Mouse (Mus musculus): ENCODE data around the gene Sez6. TPM values are rescaled to one million over a fixed set of nuclear protein-coding genes. Genes with fewer than 3 reads are reported as not detected.
A peak's percentile ranks its signal among the peaks of the same experiment; 100 is the strongest.

Sez6 gene
- polyA plus RNA-seq, 1 experiment from 2014 or later: 165 TPM

GRCm38 (mm10) chr11:77956428-77956827, 25.8 kb downstream of the Sez6 start:
- 25% methylated on average over 3 of the region's 3 CpGs for WGBS

GRCm38 (mm10) chr11:77958268-77958667, 27.7 kb downstream of the Sez6 start:
- H3K9me3 ChIP-seq (replicated peaks): no peaks in the 10 kb centered on the region
- peaks cover 45% of the 10 kb centered on the region for H3K27me3 ChIP-seq
- H3K4me1 ChIP-seq: peaks cover 71% of the 10 kb centered on the region
- ATAC-seq: no peak; the same call in 1 of the 2 replicates
- H3K27ac ChIP-seq: peak overlapping the region; percentile 48
- WGBS: 64% methylated on average over 2 of the region's 2 CpGs
- peaks cover 26% of the 10 kb centered on the region for H3K36me3 ChIP-seq (ENCODE audit: poor library complexity, severe bottlenecking)
- H3K9ac ChIP-seq: no peak overlapping the region
- H3K4me2 ChIP-seq: no peak overlapping the region
- H3K4me3 ChIP-seq: no peak overlapping the region

More at GRCm38 (mm10) chr11:77956428-77956827, 25.8 kb downstream of the Sez6 start:
- H3K27me3 ChIP-seq: peaks cover 49% of the 10 kb centered on the region
- no peaks in the 10 kb centered on the region for H3K9me3 ChIP-seq (replicated peaks)
- ATAC-seq: peak; percentile 46
- H3K9ac ChIP-seq: 0 out of 2 replicates have a peak overlapping the region, but pooled peaks have one; percentile 5
- 0 out of 2 replicates have a peak overlapping the region, but pooled peaks have one; percentile 1 for H3K4me2 ChIP-seq
- peaks cover 73% of the 10 kb centered on the region for H3K4me1 ChIP-seq
- peak overlapping the region; percentile 64 for H3K27ac ChIP-seq
- H3K36me3 ChIP-seq (ENCODE audit: poor library complexity, severe bottlenecking): peaks cover 29% of the 10 kb centered on the region
- no peak overlapping the region for H3K4me3 ChIP-seq

GRCm38 (mm10) chr11:77958932-77959331, 28.3 kb downstream of the Sez6 start:
- H3K4me1 ChIP-seq: peaks cover 71% of the 10 kb centered on the region
- H3K9me3 ChIP-seq (replicated peaks): no peaks in the 10 kb centered on the region
- H3K4me3 ChIP-seq: no peak overlapping the region
- H3K4me2 ChIP-seq: no peak overlapping the region
- peak overlapping the region; percentile 27; the same call in 1 of the 2 replicates for H3K9ac ChIP-seq
- H3K27me3 ChIP-seq: peaks cover 41% of the 10 kb centered on the region
- H3K27ac ChIP-seq: peak overlapping the region; percentile 31; the same call in 1 of the 2 replicates
- no peak for ATAC-seq
- peaks cover 19% of the 10 kb centered on the region for H3K36me3 ChIP-seq (ENCODE audit: poor library complexity, severe bottlenecking)
- WGBS: 77% methylated on average over 9 of the region's 9 CpGs

- Histone ChIP-seq H3K4me2 (no peak overlapping the region), H3K9me3 (replicated peaks) (no peaks in the 10 kb centered on the region), H3K27me3 (peaks cover 35% of the 10 kb centered on the region), H3K36me3 (ENCODE audit: poor library complexity, severe bottlenecking) (peaks cover 7% of the 10 kb centered on the region; the same call in 1 of the 2 replicates), H3K9ac (peak overlapping the region; percentile 41), H3K4me1 (peaks cover 76% of the 10 kb centered on the region), H3K4me3 (no peak overlapping the region), H3K27ac (peak overlapping the region; percentile 31)
- peak; percentile 34; the same call in 1 of the 2 replicates for ATAC-seq
- WGBS: 45% methylated on average over 9 of the region's 9 CpGs
Measured at GRCm38 (mm10) chr11:77960199-77960598, 29.6 kb downstream of the Sez6 start.

- Histone ChIP-seq H3K27me3 (peaks cover 35% of the 10 kb centered on the region), H3K9ac (no peak overlapping the region; the same call in 1 of the 2 replicates), H3K4me1 (peaks cover 76% of the 10 kb centered on the region), H3K4me3 (no peak overlapping the region), H3K4me2 (no peak overlapping the region), H3K36me3 (ENCODE audit: poor library complexity, severe bottlenecking) (peaks cover 1% of the 10 kb centered on the region; the same call in 1 of the 2 replicates), H3K9me3 (replicated peaks) (no peaks in the 10 kb centered on the region), H3K27ac (peak overlapping the region; percentile 31)
- WGBS: 50% methylated on average over 5 of the region's 5 CpGs
- no peak for ATAC-seq
Measured at GRCm38 (mm10) chr11:77960898-77961297, 30.3 kb downstream of the Sez6 start.

- ATAC-seq: no peak
- Histone ChIP-seq H3K36me3 (ENCODE audit: poor library complexity, severe bottlenecking) (no peaks in the 10 kb centered on the region), H3K4me2 (no peak overlapping the region), H3K9me3 (replicated peaks) (no peaks in the 10 kb centered on the region), H3K27ac (no peak overlapping the region), H3K27me3 (peaks cover 34% of the 10 kb centered on the region), H3K4me1 (peaks cover 65% of the 10 kb centered on the region), H3K4me3 (no peak overlapping the region), H3K9ac (no peak overlapping the region)
- 89% methylated on average over 10 of the region's 10 CpGs for WGBS
Measured at GRCm38 (mm10) chr11:77962946-77963345, 32.3 kb downstream of the Sez6 start.

- H3K4me1 ChIP-seq: peaks cover 49% of the 10 kb centered on the region
- H3K4me2 ChIP-seq: peak overlapping the region; percentile 49
- H3K27me3 ChIP-seq: peaks cover 30% of the 10 kb centered on the region
- H3K27ac ChIP-seq: peak overlapping the region; percentile 94
- peaks cover 13% of the 10 kb centered on the region for H3K36me3 ChIP-seq (ENCODE audit: poor library complexity, severe bottlenecking)
- WGBS: 2% methylated on average over 19 of the region's 19 CpGs
- no peaks in the 10 kb centered on the region for H3K9me3 ChIP-seq (replicated peaks)
- ATAC-seq: peak; percentile 14; the same call in 1 of the 2 replicates
- peak overlapping the region; percentile 3; the same call in 1 of the 2 replicates for H3K9ac ChIP-seq
- 0 out of 2 replicates have a peak overlapping the region, but pooled peaks have one; percentile 1 for H3K4me3 ChIP-seq
Measured at GRCm38 (mm10) chr11:77964415-77965095, 34.0 kb downstream of the Sez6 start.

GRCm38 (mm10) chr11:77965101-77966036, 34.8 kb downstream of the Sez6 start:
- ATAC-seq: peak; percentile 87
- peaks cover 33% of the 10 kb centered on the region for H3K27me3 ChIP-seq
- H3K4me3 ChIP-seq: peak overlapping the region; percentile 1; the same call in 1 of the 2 replicates
- peak overlapping the region; percentile 94 for H3K27ac ChIP-seq
- no peaks in the 10 kb centered on the region for H3K9me3 ChIP-seq (replicated peaks)
- peaks cover 41% of the 10 kb centered on the region for H3K4me1 ChIP-seq
- 4% methylated on average over 17 of the region's 17 CpGs for WGBS
- peak overlapping the region; percentile 49 for H3K4me2 ChIP-seq
- peak overlapping the region; percentile 47; the same call in 1 of the 2 replicates for H3K9ac ChIP-seq
- peaks cover 22% of the 10 kb centered on the region for H3K36me3 ChIP-seq (ENCODE audit: poor library complexity, severe bottlenecking)

- Histone ChIP-seq H3K27me3 (peaks cover 36% of the 10 kb centered on the region), H3K4me2 (peak overlapping the region; percentile 49), H3K4me1 (peaks cover 34% of the 10 kb centered on the region), H3K27ac (peak overlapping the region; percentile 94), H3K4me3 (no peak overlapping the region; the same call in 1 of the 2 replicates), H3K9me3 (replicated peaks) (no peaks in the 10 kb centered on the region), H3K36me3 (ENCODE audit: poor library complexity, severe bottlenecking) (peaks cover 27% of the 10 kb centered on the region), H3K9ac (no peak overlapping the region)
- WGBS: 31% methylated on average over 5 of the region's 5 CpGs
- no peak for ATAC-seq
Measured at GRCm38 (mm10) chr11:77966037-77966391, 35.4 kb downstream of the Sez6 start.

GRCm38 (mm10) chr11:77967114-77967513, 36.5 kb downstream of the Sez6 start:
- H3K27me3 ChIP-seq: peaks cover 40% of the 10 kb centered on the region
- H3K9me3 ChIP-seq (replicated peaks): no peaks in the 10 kb centered on the region
- H3K4me3 ChIP-seq: no peak overlapping the region
- H3K9ac ChIP-seq: no peak overlapping the region
- ATAC-seq: 0 out of 2 replicates have a peak, but pooled peaks have one; percentile 14
- peaks cover 34% of the 10 kb centered on the region for H3K36me3 ChIP-seq (ENCODE audit: poor library complexity, severe bottlenecking)
- no peak overlapping the region for H3K4me2 ChIP-seq
- WGBS: under 1% methylated on average over 4 of the region's 4 CpGs
- no peak overlapping the region for H3K27ac ChIP-seq
- H3K4me1 ChIP-seq: peaks cover 33% of the 10 kb centered on the region

GRCm38 (mm10) chr11:77968786-77969185, 38.2 kb downstream of the Sez6 start:
- WGBS: 88% methylated on average over 4 of the region's 4 CpGs
- Histone ChIP-seq H3K4me1 (peaks cover 29% of the 10 kb centered on the region), H3K4me3 (no peak overlapping the region), H3K9ac (no peak overlapping the region), H3K27me3 (peaks cover 49% of the 10 kb centered on the region), H3K36me3 (ENCODE audit: poor library complexity, severe bottlenecking) (peaks cover 49% of the 10 kb centered on the region), H3K27ac (no peak overlapping the region), H3K9me3 (replicated peaks) (no peaks in the 10 kb centered on the region), H3K4me2 (no peak overlapping the region)
- no peak for ATAC-seq

Data from forebrain, embryonic 13.5 days (tissue).